Mouse (Mus musculus): ENCODE measurements around the gene Sema6d.

GRCm38 (mm10) chr2:124627664-124628063 lies 537.9 kb downstream of the Sema6d start:
- TF ChIP-seq CTCF (IDR thresholded peaks at IDR 0.05; ENCODE audit: insufficient read depth, low read depth, low read length) (no peak), POLR2A (IDR thresholded peaks at IDR 0.05; ENCODE audit: insufficient read depth, low read depth, low read length) (no peak)

Data from olfactory bulb, adult 2 months (tissue).